Mouse (Mus musculus) thymus, postnatal 36 days (tissue): ENCODE results near the gene Morf4l1.
"Not testable (repeated sequence)": the region's sequence is repeated elsewhere in the genome, so short reads cannot be mapped to it uniquely, and the experiment has no call there.

ENCODE experiments used
- DNase-seq, 2 experiments: peaks; one replicate each; pipeline ENCODE4 v3.0.0; 2022; ENCODE audit warnings: mixed read lengths in 2 of 2

Gene Morf4l1

GRCm38 (mm10) chr9:90113651-90114566 is 665 bp downstream of the Morf4l1 start:
- peak; percentile 92 for DNase-seq

DNA sequence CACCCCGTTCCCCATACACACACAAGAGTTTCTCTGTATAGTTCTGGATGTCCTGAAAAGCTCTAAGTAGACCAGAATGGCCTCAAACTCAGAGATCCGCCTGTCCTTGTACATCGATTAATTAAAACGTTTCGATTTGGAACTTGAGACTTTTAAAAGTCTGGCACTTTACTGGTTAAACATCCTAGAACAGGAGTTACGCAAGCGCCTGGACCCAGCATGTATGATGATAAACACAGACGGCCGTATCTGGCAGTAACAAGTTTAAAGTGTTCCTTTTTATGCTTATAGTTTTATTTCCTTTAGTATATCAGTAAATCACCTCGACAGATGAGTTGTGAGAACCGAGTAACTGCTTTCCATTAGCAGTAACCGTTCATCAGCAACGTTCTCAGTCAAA is 1.4 kb downstream of the Morf4l1 start:
- DNase-seq: no peak

- no peak for DNase-seq
Observed at GRCm38 (mm10) chr9:90109386-90109785, 5.2 kb downstream of the Morf4l1 start.

DNA sequence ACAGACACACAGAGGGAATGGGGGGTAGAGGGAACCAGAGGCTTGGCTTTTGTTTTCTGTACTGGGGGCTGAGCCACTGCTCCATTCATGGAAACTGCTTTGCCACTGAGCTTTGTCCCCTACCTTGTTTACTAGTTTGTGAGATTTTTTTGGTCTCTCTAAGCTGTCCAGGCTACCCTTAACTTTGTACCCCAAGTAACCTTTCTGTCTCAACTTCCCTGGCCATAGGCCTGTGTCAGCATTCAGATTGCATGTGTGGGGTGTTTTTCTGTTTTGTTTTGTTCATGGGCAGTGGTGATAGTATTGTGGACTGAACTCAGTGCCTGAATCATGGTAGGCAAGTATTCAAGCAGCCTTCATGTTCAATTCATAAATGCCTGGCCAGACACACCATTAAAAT is 6.3 kb downstream of the Morf4l1 start:
- no peak for DNase-seq

- no peak for DNase-seq
Observed at GRCm38 (mm10) chr9:90106915-90107314, 7.7 kb downstream of the Morf4l1 start.

DNA sequence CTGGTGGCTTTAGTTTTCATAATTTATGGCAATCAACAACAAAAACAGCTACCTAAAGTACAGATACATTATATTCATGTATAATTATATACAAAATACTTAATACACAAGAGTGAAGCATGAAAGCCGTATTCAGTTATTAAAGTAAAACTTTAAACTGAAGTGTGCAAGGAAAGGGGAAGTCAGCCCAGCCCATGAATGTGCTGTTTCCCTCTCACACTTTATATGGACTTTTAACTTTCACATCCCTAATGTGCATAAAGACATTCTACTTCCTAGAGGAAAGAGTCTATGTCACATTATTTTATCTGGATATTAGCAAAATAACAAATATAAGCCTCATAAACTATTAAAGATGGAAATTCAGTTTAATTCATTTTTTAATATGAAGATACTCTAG is 9.1 kb downstream of the Morf4l1 start:
- DNase-seq: no peak

DNA sequence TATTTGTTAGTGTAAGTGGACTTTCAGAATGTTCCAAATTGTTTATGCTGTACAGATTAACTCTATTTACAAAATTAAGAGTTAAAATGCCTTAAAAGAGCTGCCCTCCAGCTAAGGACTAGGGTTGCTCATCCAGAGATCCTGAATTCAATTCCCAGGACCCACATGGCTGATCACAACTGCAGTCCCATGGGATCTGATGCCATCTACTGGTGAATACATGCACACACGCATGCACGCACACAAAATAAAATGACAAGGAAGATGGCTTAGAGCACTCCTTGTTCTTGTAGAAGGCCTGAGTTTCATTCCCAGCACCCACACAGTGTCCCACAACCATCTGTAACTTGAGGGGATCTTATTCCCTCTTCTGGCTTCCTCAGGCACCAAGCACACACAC is 13.8 kb downstream of the Morf4l1 start:
- DNase-seq: no peak

DNA sequence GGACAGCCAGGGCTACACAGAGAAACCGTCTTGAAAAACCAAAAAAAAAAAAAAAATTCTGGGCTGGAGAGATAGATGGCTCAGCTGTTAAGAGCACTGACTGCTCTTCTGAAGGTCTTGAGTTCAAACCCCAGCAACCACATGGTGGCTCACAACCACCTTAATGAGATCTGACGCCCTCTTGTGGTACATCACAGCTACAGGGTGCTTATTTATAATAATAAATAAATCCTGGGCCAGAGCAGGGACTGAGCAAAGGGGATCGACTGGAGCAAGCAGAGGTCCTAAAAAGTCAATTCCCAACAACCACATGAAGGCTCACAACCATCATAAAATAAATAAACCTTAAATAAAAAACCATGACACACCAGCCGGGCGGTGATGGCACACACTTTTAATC is 15.6 kb downstream of the Morf4l1 start:
- DNase-seq: no peak

GRCm38 (mm10) chr9:90089339-90090104 is 25.1 kb downstream of the Morf4l1 start:
- DNase-seq: no peak

GRCm38 (mm10) chr9:90087906-90088485 is 26.6 kb downstream of the Morf4l1 start:
- DNase-seq: no peak

GRCm38 (mm10) chr9:90084766-90085468 is 29.7 kb downstream of the Morf4l1 start:
- DNase-seq: no peak

DNA sequence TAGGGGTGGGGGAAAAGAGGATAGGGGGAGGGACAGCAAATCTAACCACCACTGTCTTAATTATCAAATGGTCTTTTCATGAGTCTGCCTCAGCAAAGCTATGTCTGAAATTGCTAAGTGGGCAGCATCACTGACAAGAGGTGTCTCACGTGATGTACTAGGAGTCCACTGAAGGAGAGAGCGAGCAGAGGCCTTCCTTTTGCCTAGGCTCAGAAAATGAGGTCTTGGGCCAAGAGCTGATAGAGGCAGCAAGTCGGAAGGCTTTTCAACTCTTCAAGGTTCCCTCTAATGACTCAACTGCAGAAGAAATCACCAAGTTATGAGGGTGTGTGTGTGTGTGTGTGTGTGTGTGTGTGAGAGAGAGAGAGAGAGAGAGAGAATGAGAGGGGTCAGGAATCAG is 30.4 kb downstream of the Morf4l1 start:
- no peak for DNase-seq

DNA sequence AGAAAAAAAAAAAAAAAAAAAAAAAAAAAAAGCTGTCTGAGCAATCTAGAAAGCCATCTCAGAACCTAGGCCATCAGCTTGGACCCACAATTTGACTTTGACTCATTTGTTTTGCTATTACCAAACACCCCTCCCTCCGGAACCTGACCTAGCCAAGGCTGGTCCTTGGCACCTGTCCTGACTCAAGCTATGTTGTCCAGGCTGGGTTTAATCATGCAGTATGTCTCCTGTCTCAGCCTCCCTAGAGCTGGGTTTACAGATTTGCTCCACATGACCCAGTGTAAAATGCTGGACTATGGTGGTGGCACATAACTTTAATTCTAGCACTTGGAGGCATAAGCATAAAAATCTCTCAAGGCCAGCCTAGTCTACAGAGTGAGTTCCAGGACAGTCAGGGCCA is 31.6 kb downstream of the Morf4l1 start:
- no peak for DNase-seq

GRCm38 (mm10) chr9:90081961-90082360 is 32.6 kb downstream of the Morf4l1 start:
- not testable (repeated sequence) for DNase-seq

DNA sequence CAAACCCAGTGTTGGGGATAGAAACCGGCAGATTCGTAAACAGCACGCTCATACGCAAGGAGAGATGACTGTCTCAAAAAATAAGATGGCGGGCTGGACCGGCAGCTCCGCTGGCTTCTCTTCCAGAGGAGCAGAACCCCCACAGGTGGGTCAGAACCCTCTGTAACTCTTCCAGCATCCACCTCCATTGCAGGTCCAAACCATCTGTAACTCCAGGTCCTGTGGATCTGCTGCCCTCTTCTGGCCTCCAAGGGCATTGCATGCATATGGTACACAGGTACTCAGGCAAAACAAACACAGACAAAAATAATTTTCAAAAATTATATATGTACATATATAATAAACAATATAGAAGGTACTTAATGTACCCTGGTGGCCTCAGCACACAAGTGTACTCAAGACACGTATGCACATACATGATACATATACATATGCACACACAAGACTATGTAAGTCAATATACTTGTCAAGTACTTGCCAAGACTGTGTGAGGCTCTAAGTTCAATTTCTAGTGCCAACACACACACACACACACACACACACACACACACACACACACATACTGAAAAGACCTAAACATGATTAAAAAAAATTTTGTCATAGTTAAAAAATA is 37.6 kb downstream of the Morf4l1 start:
- peak; percentile 47 to 54 for DNase-seq

DNA sequence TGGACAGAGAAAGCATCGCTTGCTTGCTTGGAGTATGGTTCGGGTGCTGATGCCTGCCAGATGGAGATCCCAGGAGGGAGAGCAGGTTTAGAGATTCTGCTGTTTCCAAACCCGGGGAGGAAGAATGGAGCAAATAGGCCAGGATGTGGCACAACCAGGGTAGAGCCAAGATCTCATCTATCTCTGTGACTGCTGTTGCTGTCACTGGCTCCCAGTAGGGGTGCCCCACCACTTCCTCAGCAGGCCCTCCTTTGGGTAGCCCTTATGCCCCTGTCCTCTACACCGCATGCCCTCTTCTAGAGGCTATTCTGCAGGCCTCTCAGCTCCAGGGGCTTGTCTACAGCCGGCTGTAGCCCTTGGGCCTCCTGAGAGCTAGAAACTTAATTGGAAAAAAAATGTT is 38.4 kb downstream of the Morf4l1 start:
- DNase-seq: no peak

- DNase-seq: no peak
Observed at GRCm38 (mm10) chr9:90075336-90075735, 39.2 kb downstream of the Morf4l1 start.

DNA sequence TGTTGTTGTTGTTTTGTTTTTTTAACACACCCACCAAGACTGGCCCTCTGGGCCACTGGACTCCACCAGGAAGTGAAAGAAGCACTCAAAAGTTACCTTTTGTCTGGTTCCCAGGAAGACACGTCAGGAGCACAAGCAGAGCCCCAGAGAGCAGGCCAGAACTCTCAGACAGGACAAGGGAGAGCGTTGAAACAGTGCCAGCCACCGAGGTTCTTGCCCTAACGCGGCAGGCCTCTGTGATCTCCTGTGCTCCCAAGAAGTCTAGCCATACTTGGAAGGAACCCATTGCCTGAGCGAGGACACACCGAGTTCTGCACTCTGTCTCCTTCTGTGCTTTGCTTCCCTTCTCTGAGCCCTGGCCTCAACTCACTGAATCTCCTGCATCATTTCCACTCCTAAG is 44.4 kb downstream of the Morf4l1 start:
- no peak for DNase-seq

- no peak for DNase-seq
Observed at GRCm38 (mm10) chr9:90069485-90069884, 45.1 kb downstream of the Morf4l1 start.

- no peak for DNase-seq
Observed at GRCm38 (mm10) chr9:90068786-90069185, 45.8 kb downstream of the Morf4l1 start.

- no peak for DNase-seq
Observed at GRCm38 (mm10) chr9:90067341-90067740, 47.2 kb downstream of the Morf4l1 start.

DNA sequence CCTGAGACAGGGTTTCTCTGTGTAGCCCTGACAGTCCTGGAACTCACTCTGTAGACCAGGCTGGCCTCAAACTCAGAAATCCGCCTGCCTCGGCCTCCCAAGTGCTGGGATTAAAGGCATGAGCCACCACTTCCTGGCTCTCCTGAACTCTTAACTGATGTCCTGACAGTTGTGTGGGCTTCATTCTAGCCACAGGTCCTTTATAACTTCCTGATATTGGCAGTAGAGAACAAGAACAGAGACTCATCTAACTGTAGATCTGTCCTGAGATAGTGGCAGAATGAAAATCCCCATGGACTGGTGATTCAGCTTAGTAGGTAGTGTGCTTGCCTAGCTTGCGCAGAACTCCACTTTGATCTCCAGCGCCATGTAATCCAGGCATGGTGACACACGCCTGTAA is 53.6 kb downstream of the Morf4l1 start:
- DNase-seq: not testable (repeated sequence)

DNA sequence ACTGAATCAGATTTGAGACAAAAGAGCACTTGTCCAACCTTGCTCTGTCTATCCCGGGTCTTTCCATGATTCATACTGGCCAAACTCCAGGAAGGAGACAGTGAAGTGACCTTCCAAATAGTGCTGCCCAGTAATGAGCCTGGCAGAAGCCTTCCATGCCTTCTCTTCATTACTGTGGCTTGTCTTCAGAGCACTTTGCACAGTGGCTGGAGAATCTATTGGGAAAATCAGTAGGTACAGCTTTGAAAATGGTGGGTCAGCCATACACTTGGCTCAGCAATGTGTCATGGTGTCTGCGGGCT is 54.0 kb downstream of the Morf4l1 start:
- no peak for DNase-seq
